Mouse (Mus musculus): Measurements from ENCODE around the gene Auh.

The Auh gene

GRCm38 (mm10) chr13:52929209-52930171 is at the start of gene Auh:
Gene Auh (minus strand): TSS chr13:52929681.
- peak; percentile 82 to 91 for DNase-seq

GRCm38 (mm10) chr13:52978321-52978981 is 49.0 kb upstream of the Auh start:
- peak; percentile 29 to 40 for DNase-seq

GRCm38 (mm10) chr13:52977757-52978156 is 48.3 kb upstream of the Auh start:
- DNase-seq, result no peak

GRCm38 (mm10) chr13:52977221-52977609 is 47.7 kb upstream of the Auh start:
- no peak for DNase-seq

- DNase-seq, result no peak
These were observed 47.2 kb upstream of the Auh start for GRCm38 (mm10) chr13:52976510-52977220.

- no peak for DNase-seq
These were observed 46.6 kb upstream of the Auh start for GRCm38 (mm10) chr13:52976130-52976509.

- DNase-seq, result peak; percentile 31 to 46
These were observed 45.2 kb upstream of the Auh start for GRCm38 (mm10) chr13:52974676-52975075.

DNA sequence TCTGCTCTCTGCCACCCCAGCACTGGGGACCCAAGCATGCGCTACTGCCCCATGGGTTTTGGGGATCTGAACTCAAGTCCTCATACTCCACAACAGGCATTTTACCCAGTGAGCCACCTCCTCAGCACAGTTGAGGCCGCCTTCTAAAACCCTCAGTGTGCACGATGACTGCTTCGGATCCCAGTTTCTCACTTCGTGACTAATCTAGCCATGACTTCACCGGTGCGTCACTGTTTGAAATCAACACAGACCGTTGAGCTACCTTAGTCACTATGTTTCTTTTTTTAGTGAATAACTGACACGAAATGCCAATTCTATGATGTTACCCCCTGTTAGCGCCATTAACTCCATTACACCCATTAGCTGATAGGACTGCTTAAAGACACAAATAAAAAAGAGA is 43.9 kb upstream of the Auh start:
- DNase-seq, result no peak

DNA sequence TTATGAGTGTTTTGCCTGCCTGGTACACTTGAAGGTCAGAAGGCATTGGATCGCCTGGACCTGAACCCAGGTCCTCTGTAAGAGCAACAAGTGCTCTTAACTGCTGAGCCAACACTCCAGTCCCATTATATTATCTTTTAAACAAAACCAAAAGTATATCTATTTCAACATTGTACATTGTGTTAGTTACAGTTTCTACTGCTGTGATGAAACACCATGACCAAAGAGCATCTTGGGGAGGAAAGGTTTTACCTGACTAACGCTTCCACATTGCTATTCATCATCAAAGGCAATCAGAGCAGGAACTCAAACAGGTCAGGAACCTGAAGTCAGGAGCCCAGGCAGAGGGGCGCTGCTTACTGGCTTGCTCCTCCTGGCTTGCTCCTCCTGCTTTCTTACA is 43.1 kb upstream of the Auh start:
- DNase-seq, result no peak

GRCm38 (mm10) chr13:52970876-52971275 is 41.4 kb upstream of the Auh start:
- DNase-seq, result no peak

- no peak for DNase-seq
These were observed 33.4 kb upstream of the Auh start for GRCm38 (mm10) chr13:52962922-52963321.

DNA sequence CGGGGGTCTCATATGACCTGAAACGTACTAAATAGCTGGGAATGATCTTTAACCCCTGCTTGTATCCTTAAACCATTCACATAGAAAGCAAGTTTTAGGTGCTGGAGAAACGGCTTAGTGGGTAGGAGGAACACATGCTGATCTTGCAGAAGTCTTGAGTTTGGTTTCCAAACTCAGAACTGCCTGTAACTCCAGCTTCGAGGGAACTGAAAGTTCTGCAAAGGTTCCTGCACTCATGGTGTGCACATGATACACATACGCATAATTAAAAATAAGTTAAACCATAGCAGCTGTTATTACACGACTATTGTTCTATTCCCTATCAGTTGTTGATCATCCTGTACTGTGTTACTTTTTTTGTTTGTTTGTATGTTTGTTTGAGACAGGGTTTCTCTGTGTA is 32.9 kb upstream of the Auh start:
- DNase-seq, result no peak

DNA sequence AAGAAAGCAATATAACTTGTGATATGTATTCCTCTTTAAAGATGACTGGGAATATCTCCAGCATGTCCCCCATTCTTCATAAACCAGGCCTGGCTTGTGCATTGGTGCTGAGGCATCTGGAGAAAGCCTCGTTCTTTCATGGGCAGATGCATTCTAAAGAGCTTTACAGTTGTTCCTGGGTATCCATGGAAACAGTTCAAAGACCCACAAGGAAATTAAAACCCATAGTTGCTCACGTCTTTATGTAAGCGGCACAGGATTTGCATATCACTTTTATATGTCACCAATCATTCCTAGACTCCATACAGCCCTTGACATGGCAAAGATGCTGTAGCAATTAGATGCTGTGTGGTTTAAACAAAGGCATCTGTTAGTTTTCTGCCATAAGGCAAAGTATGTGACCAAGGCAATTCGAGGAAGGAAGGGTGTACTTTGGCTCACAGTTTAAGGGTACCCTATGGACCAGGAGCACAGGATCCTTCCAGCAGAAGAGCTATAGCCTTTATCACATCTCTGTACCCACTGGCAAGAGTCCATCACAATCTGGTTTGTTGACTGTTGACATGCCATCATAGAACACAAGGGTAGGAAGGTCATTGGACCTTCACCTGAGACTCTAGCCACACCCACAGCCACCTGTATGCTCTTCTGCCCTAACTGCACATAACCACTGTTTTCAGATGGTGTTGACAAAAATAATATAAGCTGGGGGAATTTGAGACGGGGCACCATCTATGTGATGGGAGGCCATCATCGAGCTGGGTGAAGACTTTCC is 24.5 kb upstream of the Auh start:
- DNase-seq, result no peak

DNA sequence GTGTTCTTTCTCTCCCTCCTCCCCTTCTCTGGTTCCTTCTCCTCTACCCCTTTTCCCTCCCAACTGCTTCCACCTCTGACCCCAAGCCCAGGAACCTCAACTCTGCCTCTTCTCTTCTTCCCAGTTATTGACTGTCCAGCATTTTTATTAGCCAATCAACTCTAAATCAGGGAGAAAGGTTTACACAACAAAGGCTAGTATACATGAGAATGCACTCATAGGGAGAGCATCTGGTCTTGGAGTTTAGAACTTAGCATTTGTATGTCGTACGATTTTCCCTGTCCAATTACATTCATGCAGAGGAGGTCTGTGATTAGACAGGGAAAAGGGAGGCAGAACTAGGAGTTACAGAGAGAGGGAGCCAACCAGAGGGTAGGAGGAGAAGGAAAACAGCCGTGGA is 19.7 kb upstream of the Auh start:
- no peak for DNase-seq

- no peak for DNase-seq
These were observed 18.1 kb upstream of the Auh start for GRCm38 (mm10) chr13:52947545-52947944.

DNA sequence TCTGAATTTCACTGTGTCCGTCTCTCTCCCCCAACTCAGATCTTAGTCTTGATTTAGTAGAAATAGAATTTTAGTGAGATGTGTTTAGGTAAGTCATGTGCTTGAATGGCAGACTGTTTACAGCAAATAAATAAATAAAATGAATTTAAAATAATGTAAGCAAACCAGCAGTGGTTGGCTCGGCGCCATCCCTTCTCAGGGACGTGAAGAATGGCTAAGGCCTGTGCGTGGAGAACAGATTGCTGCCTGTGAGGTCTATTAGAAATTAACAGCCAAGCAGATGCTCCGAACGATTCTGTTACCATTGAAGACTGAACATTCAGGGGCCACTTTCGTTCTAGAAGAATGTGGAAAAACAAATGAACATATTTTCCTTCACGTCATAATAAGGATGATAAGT is 16.3 kb upstream of the Auh start:
- DNase-seq, result no peak

- DNase-seq, result no peak
These were observed 14.6 kb upstream of the Auh start for GRCm38 (mm10) chr13:52944116-52944515.

DNA sequence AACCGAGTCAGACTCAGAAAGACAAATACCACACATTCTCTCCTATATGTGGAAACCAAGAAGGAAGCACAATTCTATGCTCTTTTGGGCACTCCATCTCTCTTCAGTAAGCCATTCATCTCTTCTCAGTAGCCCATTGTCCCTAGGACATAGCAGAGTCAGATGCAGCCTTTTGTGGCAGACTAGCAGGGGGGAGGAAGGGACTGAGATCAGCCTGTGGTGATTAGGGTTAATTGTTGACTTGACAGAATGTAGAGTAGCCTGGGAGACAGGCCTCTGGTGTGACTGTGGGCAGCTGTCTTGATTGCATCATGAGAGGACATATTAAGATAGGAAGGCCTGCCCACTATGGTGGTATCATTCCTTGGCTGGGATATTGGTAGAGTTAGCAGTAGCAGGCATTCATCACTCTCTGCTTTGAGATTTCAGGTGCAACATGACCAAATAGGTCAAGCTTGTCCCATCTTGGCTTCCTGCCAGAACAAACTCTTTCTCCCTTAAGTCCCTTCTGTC is 13.5 kb upstream of the Auh start:
- no peak for DNase-seq

DNA sequence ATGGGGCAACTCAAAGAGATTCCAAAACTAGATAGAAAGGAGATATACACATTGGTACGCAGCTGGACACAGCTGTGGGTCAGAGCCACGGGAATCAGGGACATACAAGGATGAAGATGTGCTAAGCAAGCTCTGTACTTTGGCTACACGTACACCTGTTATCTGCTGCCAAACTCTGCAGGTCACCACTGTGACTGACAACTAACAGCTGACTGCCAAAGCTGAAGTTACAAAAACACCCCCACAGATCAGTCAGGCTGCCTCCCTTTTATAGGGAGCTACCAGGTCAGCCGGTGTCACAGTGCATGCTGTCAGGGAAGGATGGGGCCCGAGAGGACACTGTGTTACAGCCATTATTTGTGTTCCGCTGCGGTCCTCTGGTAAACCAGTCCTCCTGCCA is 11.5 kb upstream of the Auh start:
- no peak for DNase-seq

DNA sequence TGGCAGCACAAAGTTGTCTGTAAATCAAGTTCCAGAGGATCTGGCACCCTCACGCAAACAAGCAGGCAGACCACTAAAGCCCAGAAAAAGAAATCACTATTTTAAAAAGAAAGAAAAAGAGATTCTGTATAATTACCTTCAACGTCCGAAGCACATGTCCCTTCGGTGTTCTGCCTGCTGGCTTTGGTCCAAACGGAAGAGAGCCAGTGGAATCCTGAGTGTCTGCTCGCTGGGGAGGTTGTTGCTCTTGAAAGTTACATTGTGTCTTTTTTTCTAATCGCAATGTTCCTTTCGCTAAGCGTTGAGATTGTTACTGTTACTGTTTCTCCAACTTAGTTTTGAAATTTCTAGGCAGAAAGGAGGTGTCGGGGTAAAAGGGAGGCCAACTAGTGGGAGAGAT is 1.1 kb upstream of the Auh start:
- DNase-seq, result peak in 1 of 2 experiments; percentile 14

- no peak for DNase-seq
These were observed 1.1 kb downstream of the Auh start for GRCm38 (mm10) chr13:52928392-52928791.

DNA sequence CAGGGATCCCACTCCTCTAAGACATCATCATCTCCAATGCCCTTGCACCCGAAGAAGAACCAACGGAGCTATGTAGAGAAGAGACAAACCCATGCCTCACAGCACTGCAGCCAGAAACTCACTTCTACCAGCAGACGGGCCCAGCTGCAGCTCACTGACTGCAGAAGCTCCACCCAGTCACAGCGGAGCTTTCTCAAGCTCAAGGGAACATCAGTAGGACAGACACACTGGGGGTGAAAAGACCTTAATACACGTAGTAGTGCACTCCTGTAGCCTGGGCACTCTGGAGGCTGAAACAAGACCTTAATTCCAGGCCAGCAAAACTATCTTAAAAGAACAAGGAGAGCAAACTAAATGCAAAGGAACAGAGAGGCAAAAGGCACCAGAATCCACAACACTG is 5.0 kb downstream of the Auh start:
- DNase-seq, result no peak

DNA sequence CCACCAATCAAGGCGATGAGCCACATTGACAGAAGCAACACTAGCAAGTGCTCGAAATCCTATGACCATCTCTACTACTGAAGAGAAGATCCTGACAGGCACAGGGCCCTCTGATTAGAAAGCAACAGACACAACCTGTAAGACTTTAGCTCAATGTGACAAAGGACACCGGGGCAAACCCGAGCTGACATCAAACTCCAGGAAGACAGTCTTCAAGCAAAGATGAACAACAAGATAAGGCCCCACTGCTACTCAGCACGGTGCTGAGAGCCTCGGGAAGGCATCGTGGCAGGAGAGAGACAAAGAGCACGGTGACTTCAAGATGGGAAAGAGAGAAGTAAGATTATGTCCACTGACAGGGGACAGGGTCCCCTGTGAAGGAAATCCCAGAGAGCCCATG is 7.5 kb downstream of the Auh start:
- DNase-seq, result no peak
